Mouse (Mus musculus) splenic B cell, adult 2 months (primary cell): ENCODE data around the gene Nat8.
"Not testable (repeated sequence)": the region's sequence is repeated elsewhere in the genome, so short reads cannot be mapped to it uniquely, and the experiment has no call there.

Experiments
- DNase-seq: peaks from one replicate; pipeline ENCODE4 v3.0.0-alpha.2; 2011; ENCODE audit warnings: low read depth, low spot score
- H3K27me3 ChIP-seq: 2 replicates; pipeline ENCODE4 v1.6.1; 2012; ENCODE audit warnings: mild to moderate bottlenecking, low read length, moderate library complexity, mixed read lengths; ENCODE audit not compliant: control insufficient read depth, poor library complexity, insufficient read depth, severe bottlenecking
- H3K36me3 ChIP-seq: 2 replicates; pipeline ENCODE4 v1.6.1; 2012; ENCODE audit warnings: mild to moderate bottlenecking, low read length, moderate library complexity, mixed read lengths; ENCODE audit not compliant: control insufficient read depth, poor library complexity, insufficient read depth, severe bottlenecking

Nat8 gene

GRCm38 (mm10) chr6:85818338-85818737, 13.5 kb downstream of the Nat8 start:
- no peaks in the 10 kb centered on the region for H3K36me3 ChIP-seq
- no peaks in the 10 kb centered on the region for H3K27me3 ChIP-seq
- DNase-seq, result no peak

DNA sequence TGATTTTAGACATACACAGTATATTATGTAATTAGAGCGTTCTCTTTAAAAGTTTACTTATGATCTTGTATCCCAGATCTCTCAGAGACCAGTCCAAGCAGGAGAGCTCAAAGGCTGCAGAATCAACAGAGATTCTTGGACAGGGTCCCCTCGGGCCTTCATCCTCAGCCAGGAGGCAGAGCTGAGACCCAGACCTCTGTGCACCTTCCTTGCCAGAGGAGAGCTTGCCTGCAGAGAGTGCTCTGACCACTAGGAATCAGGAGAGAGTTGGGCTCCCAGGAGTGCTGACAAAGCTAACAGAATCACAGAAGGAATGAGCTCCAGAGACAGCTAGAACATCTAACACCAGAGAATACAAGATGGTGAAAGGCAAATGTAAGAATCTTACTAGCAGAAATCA, 18.5 kb downstream of the Nat8 start:
- H3K27me3 ChIP-seq, result no peaks in the 10 kb centered on the region
- DNase-seq, result no peak
- no peaks in the 10 kb centered on the region for H3K36me3 ChIP-seq

- not testable (repeated sequence) for H3K27me3 ChIP-seq, H3K36me3 ChIP-seq, DNase-seq
These were observed 20.8 kb downstream of the Nat8 start for GRCm38 (mm10) chr6:85810942-85811537.

GRCm38 (mm10) chr6:85810514-85810913, 21.4 kb downstream of the Nat8 start:
- not testable (repeated sequence) for DNase-seq, H3K27me3 ChIP-seq, H3K36me3 ChIP-seq

GRCm38 (mm10) chr6:85809784-85810183, 22.1 kb downstream of the Nat8 start:
- H3K36me3 ChIP-seq, DNase-seq: not testable (repeated sequence)

DNA sequence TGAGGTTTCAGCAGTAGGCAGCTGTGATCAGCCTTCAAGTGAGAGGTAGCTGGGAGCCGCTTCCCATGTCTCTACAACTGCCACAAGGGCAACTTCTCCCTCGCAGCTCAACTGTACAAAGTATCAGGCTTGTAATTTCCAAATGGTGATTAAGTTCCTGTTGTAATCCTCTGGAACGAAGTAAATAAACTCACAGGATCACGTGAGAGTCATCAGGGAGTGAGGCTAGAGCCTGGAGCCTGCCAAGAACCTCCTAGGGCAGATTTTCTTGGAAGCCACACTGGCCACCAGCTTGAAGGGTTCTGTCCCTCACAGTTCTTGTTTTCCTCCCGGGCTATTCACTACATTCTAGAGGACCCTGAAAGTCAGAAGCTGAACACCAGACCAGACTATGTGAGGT, 28.7 kb downstream of the Nat8 start:
- H3K27me3 ChIP-seq, DNase-seq, H3K36me3 ChIP-seq: not testable (repeated sequence)

More at GRCm38 (mm10) chr6:85809784-85810183, 22.1 kb downstream of the Nat8 start:
- H3K27me3 ChIP-seq, result not testable (repeated sequence)
